Mouse (Mus musculus) kidney, embryonic 14.5 days (tissue): Measurements from ENCODE around the gene Tmem255b. TPM values are rescaled to one million over a fixed set of nuclear protein-coding genes. Genes with fewer than 3 reads are reported as not detected.

Experiments
- ATAC-seq: fragments of 200-750 bp; cut with Nextera tagmentation; 2 replicates; pipeline ENCODE4 v1.8.0; 2017; ENCODE audit warnings: moderate number of reproducible peaks, mild to moderate bottlenecking, moderate TSS enrichment, moderate library complexity; ENCODE audit not compliant: low FRiP score, low TSS enrichment
- H3K27ac ChIP-seq: fragments of 300-500 bp; sonication (generic); 2 replicates; pipeline ENCODE4 v1.5.1; 2014; ENCODE audit warnings: low read depth, mild to moderate bottlenecking, low read length, moderate library complexity, mixed read lengths
- H3K27me3 ChIP-seq: fragments of 300-500 bp; sonication (generic); 2 replicates; pipeline ENCODE4 v1.6.1; 2014; ENCODE audit warnings: mild to moderate bottlenecking, low read length; ENCODE audit not compliant: control insufficient read depth, insufficient read depth
- H3K36me3 ChIP-seq: fragments of 300-500 bp; sonication (generic); 2 replicates; pipeline ENCODE4 v1.6.1; 2014; ENCODE audit warnings: low read length, mixed read lengths; ENCODE audit not compliant: control insufficient read depth, insufficient read depth
- H3K4me1 ChIP-seq: fragments of 300-500 bp; sonication (generic); 2 replicates; pipeline ENCODE4 v1.6.1; 2014; ENCODE audit warnings: low read length, mixed read lengths; ENCODE audit not compliant: control insufficient read depth, insufficient read depth
- H3K4me2 ChIP-seq: fragments of 300-500 bp; sonication (generic); replicated peaks from 2 replicates; pipeline ENCODE4 v1.6.1; 2014; ENCODE audit warnings: low read depth, mild to moderate bottlenecking, low read length
- H3K4me3 ChIP-seq: fragments of 300-500 bp; sonication (generic); 2 replicates; pipeline ENCODE4 v1.5.1; 2014; ENCODE audit warnings: mild to moderate bottlenecking, low read length
- H3K9ac ChIP-seq: fragments of 300-500 bp; sonication (generic); 2 replicates; pipeline ENCODE4 v1.6.1; 2014; ENCODE audit warnings: low read depth, mild to moderate bottlenecking, low read length, moderate library complexity
- H3K9me3 ChIP-seq: fragments of 300-500 bp; sonication (generic); 2 replicates; pipeline ENCODE4 v1.6.1; 2016; ENCODE audit warnings: low read length; ENCODE audit not compliant: control insufficient read depth
- WGBS: fragments of 180-500 bp; shearing (Covaris S2); extraction: QIAGEN DNeasy Blood & Tissue Kit; methylation state at CpG from one replicate; pipeline ENCODE4 v1.1.7; 2014; 5-methylcytosine and 5-hydroxymethylcytosine counted together
- polyA plus RNA-seq: library from polyadenylated mRNA; unstranded; fragments of >200 nt; fragmentation: Nextera tagmentation; extraction: Ambion mirVana; gene quantifications from 2 replicates; pipeline ENCODE4 v1.2.1, GENCODE M21; 2014

Tmem255b gene
- polyA plus RNA-seq, 1 experiment from 2014 or later, result 0.57 TPM

- Histone ChIP-seq H3K9me3 (no peaks in the 10 kb centered on the region), H3K36me3 (no peaks in the 10 kb centered on the region), H3K4me1 (no peaks in the 10 kb centered on the region), H3K9ac (no peak overlapping the region), H3K4me2 (no peak overlapping the region), H3K27ac (no peak overlapping the region), H3K4me3 (no peak overlapping the region), H3K27me3 (peaks cover 17% of the 10 kb centered on the region)
- no peak for ATAC-seq
Measured at GRCm38 (mm10) chr8:13430866-13431265, 4.1 kb upstream of the Tmem255b start.

- 72% methylated on average over 5 of the region's 5 CpGs for WGBS
- Histone ChIP-seq H3K27ac (no peak overlapping the region), H3K4me2 (no peak overlapping the region), H3K4me1 (no peaks in the 10 kb centered on the region), H3K9me3 (no peaks in the 10 kb centered on the region), H3K9ac (no peak overlapping the region), H3K4me3 (no peak overlapping the region), H3K36me3 (no peaks in the 10 kb centered on the region), H3K27me3 (peaks cover 29% of the 10 kb centered on the region)
- no peak for ATAC-seq
Measured at GRCm38 (mm10) chr8:13433130-13433529, 1.9 kb upstream of the Tmem255b start.

- WGBS, result 16% methylated on average over 8 of the region's 8 CpGs
- ATAC-seq, result no peak
- Histone ChIP-seq H3K36me3 (no peaks in the 10 kb centered on the region), H3K9me3 (no peaks in the 10 kb centered on the region), H3K4me1 (no peaks in the 10 kb centered on the region), H3K9ac (no peak overlapping the region), H3K4me3 (no peak overlapping the region), H3K27ac (no peak overlapping the region), H3K27me3 (peaks cover 29% of the 10 kb centered on the region), H3K4me2 (no peak overlapping the region)
Measured at GRCm38 (mm10) chr8:13436052-13436451, 1.1 kb downstream of the Tmem255b start.

- Histone ChIP-seq H3K4me1 (no peaks in the 10 kb centered on the region), H3K27me3 (peaks cover 29% of the 10 kb centered on the region), H3K36me3 (no peaks in the 10 kb centered on the region), H3K9me3 (no peaks in the 10 kb centered on the region), H3K4me3 (no peak overlapping the region), H3K9ac (no peak overlapping the region), H3K4me2 (no peak overlapping the region), H3K27ac (no peak overlapping the region)
- 85% methylated on average over 2 of the region's 2 CpGs for WGBS
- no peak for ATAC-seq
Measured at GRCm38 (mm10) chr8:13437531-13437930, 2.5 kb downstream of the Tmem255b start.

- Histone ChIP-seq H3K27ac (no peak overlapping the region), H3K9me3 (no peaks in the 10 kb centered on the region), H3K4me3 (no peak overlapping the region), H3K36me3 (no peaks in the 10 kb centered on the region), H3K27me3 (peaks cover under 1% of the 10 kb centered on the region; the same call in 1 of the 2 replicates), H3K4me2 (no peak overlapping the region), H3K9ac (no peak overlapping the region), H3K4me1 (no peaks in the 10 kb centered on the region)
- ATAC-seq, result no peak
- WGBS, result 86% methylated on average over 2 of the region's 2 CpGs
Measured at GRCm38 (mm10) chr8:13442152-13442551, 7.2 kb downstream of the Tmem255b start.

- Histone ChIP-seq H3K9me3 (no peaks in the 10 kb centered on the region), H3K27me3 (no peaks in the 10 kb centered on the region), H3K4me2 (no peak overlapping the region), H3K27ac (no peak overlapping the region), H3K4me1 (no peaks in the 10 kb centered on the region), H3K36me3 (no peaks in the 10 kb centered on the region), H3K9ac (no peak overlapping the region), H3K4me3 (no peak overlapping the region)
- 88% methylated on average over 6 of the region's 6 CpGs for WGBS
- no peak for ATAC-seq
Measured at GRCm38 (mm10) chr8:13446456-13446855, 11.5 kb downstream of the Tmem255b start.

GRCm38 (mm10) chr8:13448145-13448544, 13.2 kb downstream of the Tmem255b start:
- H3K9me3 ChIP-seq, result no peaks in the 10 kb centered on the region
- no peaks in the 10 kb centered on the region for H3K4me1 ChIP-seq
- no peaks in the 10 kb centered on the region for H3K27me3 ChIP-seq
- no peak overlapping the region for H3K9ac ChIP-seq
- no peak overlapping the region for H3K27ac ChIP-seq
- H3K4me2 ChIP-seq, result no peak overlapping the region
- no peak overlapping the region for H3K4me3 ChIP-seq
- 55% methylated on average over 4 of the region's 4 CpGs for WGBS
- ATAC-seq, result no peak; the same call in 1 of the 2 replicates
- H3K36me3 ChIP-seq, result no peaks in the 10 kb centered on the region

GRCm38 (mm10) chr8:13451747-13452277, 16.8 kb downstream of the Tmem255b start:
- H3K4me3 ChIP-seq, result no peak overlapping the region
- no peaks in the 10 kb centered on the region for H3K4me1 ChIP-seq
- H3K9ac ChIP-seq, result no peak overlapping the region
- no peaks in the 10 kb centered on the region for H3K36me3 ChIP-seq
- no peaks in the 10 kb centered on the region for H3K27me3 ChIP-seq
- ATAC-seq, result no peak
- 67% methylated on average over 6 of the region's 6 CpGs for WGBS
- H3K27ac ChIP-seq, result no peak overlapping the region
- H3K4me2 ChIP-seq, result no peak overlapping the region
- H3K9me3 ChIP-seq, result no peaks in the 10 kb centered on the region

- no peak overlapping the region for H3K4me3 ChIP-seq
- H3K9ac ChIP-seq, result no peak overlapping the region
- H3K4me1 ChIP-seq, result no peaks in the 10 kb centered on the region
- no peak for ATAC-seq
- 68% methylated on average over 8 of the region's 8 CpGs for WGBS
- H3K36me3 ChIP-seq, result no peaks in the 10 kb centered on the region
- no peaks in the 10 kb centered on the region for H3K27me3 ChIP-seq
- no peak overlapping the region for H3K4me2 ChIP-seq
- H3K27ac ChIP-seq, result no peak overlapping the region
- no peaks in the 10 kb centered on the region for H3K9me3 ChIP-seq
Measured at GRCm38 (mm10) chr8:13454341-13455113, 19.5 kb downstream of the Tmem255b start.
